Mouse (Mus musculus): ENCODE measurements around the gene Zmym5. TPM values are rescaled to one million over a fixed set of nuclear protein-coding genes. Genes with fewer than 3 reads are reported as not detected.
"Not testable (repeated sequence)": the region's sequence is repeated elsewhere in the genome, so short reads cannot be mapped to it uniquely, and the experiment has no call there.

Gene Zmym5
- 32.4 and 36.0 TPM in 2 replicates for polyA plus RNA-seq (2015; fragmentation: Nextera tagmentation; extraction: Ambion mirVana)

DNA sequence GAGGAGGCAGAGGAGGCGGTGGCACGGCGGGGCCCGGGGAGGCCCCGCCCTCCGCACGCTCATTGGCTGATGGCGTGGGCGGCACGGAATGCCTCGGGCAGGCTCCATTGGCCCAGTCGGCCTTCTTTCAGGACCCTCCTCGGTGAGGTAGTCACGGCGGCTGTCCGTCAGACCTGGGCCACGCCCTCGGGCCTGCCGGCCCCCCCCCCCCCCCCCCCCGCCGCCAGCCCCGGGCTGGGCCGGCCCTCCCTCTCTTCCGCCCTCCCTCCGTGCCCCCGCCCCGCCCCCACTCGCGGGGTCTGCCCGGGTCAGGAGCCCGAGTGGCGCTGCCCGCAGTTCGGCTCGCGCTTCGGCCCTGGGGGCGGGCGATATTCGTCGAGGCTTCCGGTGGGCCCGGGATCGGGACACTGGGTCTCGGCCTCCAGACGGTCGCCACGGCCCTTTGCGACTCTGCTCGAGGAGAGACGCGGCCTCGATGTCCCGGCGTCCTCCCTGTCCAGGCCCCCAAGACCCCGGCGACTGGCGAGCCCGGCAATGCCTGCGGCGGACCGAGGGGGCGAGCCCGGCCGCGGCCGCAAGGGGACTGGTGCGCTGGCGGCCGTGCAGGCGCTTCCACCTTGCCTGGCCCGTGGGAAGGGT lies at the start of gene Zmym5:
Gene Zmym5 (minus strand): TSS at position 16 of the 639 bp plus-strand sequence.
- peaks cover 22% of the 10 kb centered on the region for H3K4me1 ChIP-seq (replicated peaks; ENCODE audit: control insufficient read depth, insufficient read depth, low read length)
- H3K36me3 ChIP-seq (ENCODE audit: control insufficient read depth, insufficient read depth); H3K9me3 ChIP-seq (ENCODE audit: control insufficient read depth, low read length); H3K27me3 ChIP-seq (replicated peaks; ENCODE audit: control insufficient read depth, insufficient read depth, low read length): not testable (repeated sequence)
- H3K9ac ChIP-seq (replicated peaks; ENCODE audit: low read depth, low read length) = peak within 1 kb of the TSS; percentile 89
- peak; percentile 98 for ATAC-seq
- WGBS = 0% methylated on average over 35 of the region's 72 CpGs
- peak within 1 kb of the TSS; percentile 95 for H3K27ac ChIP-seq (ENCODE audit: low read length)
- H3K4me3 ChIP-seq (replicated peaks; ENCODE audit: low read length) = peak within 1 kb of the TSS; percentile 77
- peak within 1 kb of the TSS; percentile 66 for H3K4me2 ChIP-seq (ENCODE audit: low read length)

GRCm38 (mm10) chr14:56849681-56850080 lies 38.2 kb upstream of the Zmym5 start:
- peaks cover 5% of the 10 kb centered on the region for H3K9me3 ChIP-seq (ENCODE audit: control insufficient read depth, low read length)
- 81% methylated on average over 2 of the region's 2 CpGs for WGBS
- no peak for ATAC-seq

DNA sequence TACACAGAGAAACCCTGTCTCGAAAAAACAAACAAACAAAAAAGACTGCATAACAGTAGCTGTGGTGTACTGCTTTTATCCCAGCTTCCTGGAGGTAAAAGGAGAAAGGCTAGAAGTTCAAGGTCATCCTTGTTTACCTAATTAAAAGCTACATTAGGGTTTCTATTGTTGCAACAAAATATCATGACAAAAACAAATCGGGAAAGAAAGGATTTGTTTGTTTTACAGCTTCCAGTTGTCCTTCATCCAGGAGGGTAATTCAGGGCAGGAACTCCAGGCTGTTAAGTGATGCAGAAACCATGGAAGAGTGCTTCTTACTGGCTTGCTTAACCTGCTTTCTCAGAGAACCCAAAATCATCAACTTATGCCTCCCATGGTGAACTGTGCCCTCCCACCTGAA lies 36.8 kb upstream of the Zmym5 start:
- Histone ChIP-seq H3K36me3 (ENCODE audit: control insufficient read depth, insufficient read depth) (no peaks in the 10 kb centered on the region), H3K9ac (replicated peaks; ENCODE audit: low read depth, low read length) (no peak overlapping the region), H3K9me3 (ENCODE audit: control insufficient read depth, low read length) (no peaks in the 10 kb centered on the region), H3K27ac (ENCODE audit: low read length) (no peak overlapping the region), H3K27me3 (replicated peaks; ENCODE audit: control insufficient read depth, insufficient read depth, low read length) (no peaks in the 10 kb centered on the region), H3K4me3 (replicated peaks; ENCODE audit: low read length) (no peak overlapping the region), H3K4me1 (replicated peaks; ENCODE audit: control insufficient read depth, insufficient read depth, low read length) (no peaks in the 10 kb centered on the region), H3K4me2 (ENCODE audit: low read length) (no peak overlapping the region)
- WGBS = 73% methylated on average over 2 of the region's 2 CpGs
- no peak for ATAC-seq

More at GRCm38 (mm10) chr14:56849681-56850080, 38.2 kb upstream of the Zmym5 start:
- H3K4me1 ChIP-seq (replicated peaks; ENCODE audit: control insufficient read depth, insufficient read depth, low read length) = no peaks in the 10 kb centered on the region
- H3K27ac ChIP-seq (ENCODE audit: low read length) = no peak overlapping the region
- no peaks in the 10 kb centered on the region for H3K27me3 ChIP-seq (replicated peaks; ENCODE audit: control insufficient read depth, insufficient read depth, low read length)
- no peak overlapping the region for H3K4me2 ChIP-seq (ENCODE audit: low read length)
- H3K36me3 ChIP-seq (ENCODE audit: control insufficient read depth, insufficient read depth) = no peaks in the 10 kb centered on the region
- H3K4me3 ChIP-seq (replicated peaks; ENCODE audit: low read length) = no peak overlapping the region
- H3K9ac ChIP-seq (replicated peaks; ENCODE audit: low read depth, low read length) = no peak overlapping the region

- H3K27me3 ChIP-seq (replicated peaks; ENCODE audit: control insufficient read depth, insufficient read depth, low read length) = no peaks in the 10 kb centered on the region
- no peaks in the 10 kb centered on the region for H3K36me3 ChIP-seq (ENCODE audit: control insufficient read depth, insufficient read depth)
- no peaks in the 10 kb centered on the region for H3K9me3 ChIP-seq (ENCODE audit: control insufficient read depth, low read length)
- ATAC-seq = peak; percentile 62
- H3K4me3 ChIP-seq (replicated peaks; ENCODE audit: low read length) = no peak overlapping the region
- H3K9ac ChIP-seq (replicated peaks; ENCODE audit: low read depth, low read length) = no peak overlapping the region
- H3K27ac ChIP-seq (ENCODE audit: low read length) = no peak overlapping the region
- 19% methylated on average over 2 of the region's 2 CpGs for WGBS
- no peak overlapping the region for H3K4me2 ChIP-seq (ENCODE audit: low read length)
- H3K4me1 ChIP-seq (replicated peaks; ENCODE audit: control insufficient read depth, insufficient read depth, low read length) = no peaks in the 10 kb centered on the region
Observed at GRCm38 (mm10) chr14:56844507-56844906, 33.0 kb upstream of the Zmym5 start.

DNA sequence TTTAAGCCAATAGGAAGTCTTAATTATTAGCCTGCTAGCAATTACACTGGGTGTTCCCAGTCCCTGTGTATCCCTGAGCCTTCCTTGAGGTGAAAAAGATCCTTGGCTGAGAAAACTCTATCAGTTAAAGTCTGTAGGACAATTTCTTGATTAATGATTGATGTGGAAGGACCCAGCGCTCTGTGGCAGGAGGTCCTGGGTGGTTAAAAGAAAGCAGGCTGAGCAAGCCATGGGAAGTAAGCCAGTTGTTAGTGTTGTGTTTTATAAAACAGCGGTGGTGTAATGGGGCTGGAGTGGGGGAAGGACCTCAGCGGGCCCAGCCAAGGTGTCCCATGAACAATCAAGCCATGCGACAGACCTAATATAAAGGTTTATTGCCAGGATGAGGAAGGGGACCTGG lies 32.5 kb upstream of the Zmym5 start:
- Histone ChIP-seq H3K9ac (replicated peaks; ENCODE audit: low read depth, low read length) (no peak overlapping the region), H3K27ac (ENCODE audit: low read length) (no peak overlapping the region), H3K4me2 (ENCODE audit: low read length) (no peak overlapping the region), H3K4me1 (replicated peaks; ENCODE audit: control insufficient read depth, insufficient read depth, low read length) (no peaks in the 10 kb centered on the region), H3K9me3 (ENCODE audit: control insufficient read depth, low read length) (no peaks in the 10 kb centered on the region), H3K4me3 (replicated peaks; ENCODE audit: low read length) (no peak overlapping the region), H3K36me3 (ENCODE audit: control insufficient read depth, insufficient read depth) (no peaks in the 10 kb centered on the region), H3K27me3 (replicated peaks; ENCODE audit: control insufficient read depth, insufficient read depth, low read length) (no peaks in the 10 kb centered on the region)
- WGBS = 58% methylated on average over 4 of the region's 4 CpGs
- no peak for ATAC-seq

DNA sequence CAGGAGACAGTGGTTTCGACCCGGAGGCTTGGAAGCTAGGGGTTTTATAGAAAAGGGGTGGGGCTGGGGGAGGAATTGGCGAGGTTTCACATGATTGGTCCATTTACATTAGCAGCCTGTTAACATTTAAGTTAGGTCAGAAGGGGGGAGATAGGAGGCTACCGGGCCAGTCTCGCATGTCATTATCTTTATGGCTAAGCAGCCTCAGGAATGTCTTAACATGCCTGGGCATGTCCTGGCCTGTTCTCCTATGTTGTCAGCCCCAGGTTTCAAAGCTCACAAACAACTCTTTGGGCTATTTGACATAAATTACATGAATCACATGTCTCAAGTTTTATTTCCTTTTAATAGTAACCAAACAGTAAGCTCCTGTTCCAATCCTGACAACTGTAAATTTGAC lies 23.1 kb upstream of the Zmym5 start:
- 81% methylated on average over 5 of the region's 5 CpGs for WGBS
- not testable (repeated sequence) for H3K27me3 ChIP-seq (replicated peaks; ENCODE audit: control insufficient read depth, insufficient read depth, low read length); H3K4me2 ChIP-seq (ENCODE audit: low read length); H3K9me3 ChIP-seq (ENCODE audit: control insufficient read depth, low read length); H3K36me3 ChIP-seq (ENCODE audit: control insufficient read depth, insufficient read depth); H3K27ac ChIP-seq (ENCODE audit: low read length); ATAC-seq; H3K9ac ChIP-seq (replicated peaks; ENCODE audit: low read depth, low read length); H3K4me1 ChIP-seq (replicated peaks; ENCODE audit: control insufficient read depth, insufficient read depth, low read length); H3K4me3 ChIP-seq (replicated peaks; ENCODE audit: low read length)

GRCm38 (mm10) chr14:56833211-56833610 lies 21.7 kb upstream of the Zmym5 start:
- H3K4me2 ChIP-seq (ENCODE audit: low read length); H3K27me3 ChIP-seq (replicated peaks; ENCODE audit: control insufficient read depth, insufficient read depth, low read length); ATAC-seq; H3K36me3 ChIP-seq (ENCODE audit: control insufficient read depth, insufficient read depth); H3K9ac ChIP-seq (replicated peaks; ENCODE audit: low read depth, low read length); H3K9me3 ChIP-seq (ENCODE audit: control insufficient read depth, low read length); H3K4me1 ChIP-seq (replicated peaks; ENCODE audit: control insufficient read depth, insufficient read depth, low read length); H3K27ac ChIP-seq (ENCODE audit: low read length); H3K4me3 ChIP-seq (replicated peaks; ENCODE audit: low read length): not testable (repeated sequence)
- WGBS = 78% methylated on average over 10 of the region's 10 CpGs

- no peak for ATAC-seq
- no peak overlapping the region for H3K9ac ChIP-seq (replicated peaks; ENCODE audit: low read depth, low read length)
- no peaks in the 10 kb centered on the region for H3K4me1 ChIP-seq (replicated peaks; ENCODE audit: control insufficient read depth, insufficient read depth, low read length)
- no peak overlapping the region for H3K4me3 ChIP-seq (replicated peaks; ENCODE audit: low read length)
- no peak overlapping the region for H3K27ac ChIP-seq (ENCODE audit: low read length)
- H3K9me3 ChIP-seq (ENCODE audit: control insufficient read depth, low read length) = no peaks in the 10 kb centered on the region
- 50% methylated on average over 1 of the region's 1 CpGs for WGBS
- no peak overlapping the region for H3K4me2 ChIP-seq (ENCODE audit: low read length)
- no peaks in the 10 kb centered on the region for H3K27me3 ChIP-seq (replicated peaks; ENCODE audit: control insufficient read depth, insufficient read depth, low read length)
- H3K36me3 ChIP-seq (ENCODE audit: control insufficient read depth, insufficient read depth) = no peaks in the 10 kb centered on the region
Observed at GRCm38 (mm10) chr14:56832563-56833113, 21.1 kb upstream of the Zmym5 start.

GRCm38 (mm10) chr14:56832147-56832546 lies 20.6 kb upstream of the Zmym5 start:
- Histone ChIP-seq H3K4me3 (replicated peaks; ENCODE audit: low read length) (no peak overlapping the region), H3K27me3 (replicated peaks; ENCODE audit: control insufficient read depth, insufficient read depth, low read length) (no peaks in the 10 kb centered on the region), H3K36me3 (ENCODE audit: control insufficient read depth, insufficient read depth) (no peaks in the 10 kb centered on the region), H3K4me2 (ENCODE audit: low read length) (no peak overlapping the region), H3K9me3 (ENCODE audit: control insufficient read depth, low read length) (no peaks in the 10 kb centered on the region), H3K27ac (ENCODE audit: low read length) (no peak overlapping the region), H3K4me1 (replicated peaks; ENCODE audit: control insufficient read depth, insufficient read depth, low read length) (no peaks in the 10 kb centered on the region), H3K9ac (replicated peaks; ENCODE audit: low read depth, low read length) (no peak overlapping the region)
- no peak for ATAC-seq
- 93% methylated on average over 3 of the region's 3 CpGs for WGBS
